Mouse (Mus musculus): Measurements from ENCODE around the gene Syt1.

The Syt1 gene

DNA sequence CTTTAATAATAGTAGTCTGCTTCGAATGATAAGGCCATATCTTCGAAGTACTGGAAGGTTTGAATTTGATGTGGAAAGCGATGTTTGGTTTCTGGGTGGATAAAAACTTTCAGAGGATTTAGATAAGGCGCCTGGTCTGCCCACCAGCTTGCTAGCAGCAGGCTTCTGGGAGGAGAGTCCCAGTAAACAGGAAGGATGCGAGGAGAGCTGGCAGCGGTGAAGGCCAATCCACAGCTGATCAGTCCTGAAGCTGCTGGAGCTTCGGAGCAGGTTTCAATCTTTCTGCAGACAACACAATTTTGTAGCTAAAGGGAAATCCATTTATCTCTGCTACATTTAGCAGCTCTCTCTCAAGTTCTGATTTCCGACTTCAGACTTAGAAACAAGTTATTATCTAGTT lies 358.7 kb downstream of the Syt1 start:
- CTCF ChIA-PET, result no interaction called here

DNA sequence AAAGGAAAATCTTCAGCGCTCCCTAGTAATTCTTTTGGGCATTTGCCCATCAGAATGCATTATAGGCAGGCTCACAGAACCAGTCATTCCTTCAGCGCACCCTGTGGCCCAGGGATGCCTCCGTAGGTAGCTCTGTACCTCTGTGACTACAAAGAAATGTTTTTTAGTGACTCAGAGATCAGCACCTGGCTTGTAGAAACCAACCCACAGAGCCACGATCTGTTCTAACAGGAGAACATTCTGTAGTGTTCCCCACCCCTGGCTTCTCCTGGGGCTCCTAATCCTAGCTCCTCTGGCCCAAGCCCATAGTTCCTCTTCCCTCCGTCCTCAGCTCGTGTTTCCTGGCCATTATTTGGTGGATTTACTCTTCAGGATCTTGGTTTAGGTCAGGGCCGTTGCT lies 361.6 kb downstream of the Syt1 start:
- CTCF ChIA-PET, result interaction anchor here (0.5 to 0.6 kb wide), 2 partner anchors 24 to 67 kb away, joined by 13 to 19 read pairs; no protein-coding TSS in a partner anchor

DNA sequence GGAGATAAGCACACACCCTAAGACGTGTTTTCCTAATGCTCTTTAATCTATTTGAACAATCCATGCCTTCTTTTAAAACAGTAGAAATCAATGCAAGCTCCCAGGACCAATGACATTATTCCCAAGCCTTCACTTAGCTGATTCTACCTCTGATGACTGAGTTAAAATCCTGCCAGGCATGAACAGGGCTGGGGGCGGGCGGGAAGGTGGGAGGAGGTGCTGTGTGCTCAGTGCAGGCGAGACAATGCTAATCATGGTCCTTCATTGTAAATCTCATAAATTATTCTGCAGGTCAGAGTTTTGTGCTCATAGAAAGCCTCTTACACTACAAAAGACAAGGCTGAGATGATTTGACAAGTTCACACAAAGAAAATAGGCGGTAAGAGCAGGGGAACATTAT lies 366.9 kb downstream of the Syt1 start:
- CTCF ChIA-PET, result no interaction called here

DNA sequence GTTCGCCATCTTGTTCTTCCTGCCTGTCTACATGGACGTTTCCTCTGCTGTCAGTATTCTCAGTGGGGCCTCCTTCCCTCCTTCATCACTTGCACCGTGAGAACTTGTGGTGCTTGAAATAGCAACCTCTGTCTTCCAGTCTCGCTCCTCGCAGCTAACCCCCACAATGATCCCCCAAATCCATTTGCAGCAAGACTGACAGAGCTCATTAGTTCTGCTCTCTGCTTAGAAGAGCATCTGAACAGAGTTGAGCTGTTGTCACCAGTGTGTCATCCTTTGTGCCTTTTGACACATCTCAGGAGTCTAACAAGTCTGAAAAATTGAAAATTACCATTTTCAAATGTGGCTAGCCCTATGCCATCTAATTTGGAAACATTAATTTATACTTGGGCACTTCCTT lies 372.7 kb downstream of the Syt1 start:
- CTCF ChIA-PET, result no interaction called here

DNA sequence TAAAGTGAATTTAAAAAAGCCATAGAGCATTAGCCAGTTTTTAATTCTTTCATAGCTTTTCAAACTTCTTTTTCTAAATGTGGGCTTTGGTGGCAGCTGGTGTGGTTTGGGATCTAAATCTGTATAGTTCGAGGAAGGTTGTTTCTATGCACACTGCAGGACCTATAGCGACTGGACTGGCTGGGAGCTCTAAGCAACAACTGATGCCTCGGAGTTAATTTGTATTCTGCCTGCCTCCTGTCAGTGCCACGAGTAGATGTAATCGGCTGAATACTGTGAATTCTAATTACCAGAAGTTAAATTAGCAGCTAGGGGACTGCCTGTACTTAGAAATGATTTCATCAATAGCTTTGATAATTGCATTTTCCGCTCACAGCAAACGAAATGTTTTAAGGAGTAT lies 374.7 kb downstream of the Syt1 start:
- CTCF ChIA-PET, result no interaction called here

DNA sequence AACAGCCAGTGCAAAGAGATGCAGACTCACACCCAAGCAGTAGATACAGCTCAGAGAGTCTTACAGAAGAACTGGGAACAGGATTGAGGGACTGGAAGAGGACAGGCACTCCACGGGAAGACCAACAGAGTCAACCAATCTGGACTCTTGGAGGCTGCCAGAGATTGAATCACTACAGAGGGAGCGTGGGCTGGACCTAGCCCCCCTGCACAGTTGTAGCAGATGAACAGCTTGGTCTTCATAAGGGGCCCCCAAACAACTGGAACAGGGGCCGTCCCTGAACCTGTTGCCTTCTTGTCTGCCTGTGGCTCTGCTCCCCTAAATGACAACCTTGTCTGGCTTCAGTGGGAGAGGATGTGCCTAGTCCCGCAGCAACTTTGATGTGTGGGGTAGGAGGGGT lies 375.2 kb downstream of the Syt1 start:
- CTCF ChIA-PET, result no interaction called here

DNA sequence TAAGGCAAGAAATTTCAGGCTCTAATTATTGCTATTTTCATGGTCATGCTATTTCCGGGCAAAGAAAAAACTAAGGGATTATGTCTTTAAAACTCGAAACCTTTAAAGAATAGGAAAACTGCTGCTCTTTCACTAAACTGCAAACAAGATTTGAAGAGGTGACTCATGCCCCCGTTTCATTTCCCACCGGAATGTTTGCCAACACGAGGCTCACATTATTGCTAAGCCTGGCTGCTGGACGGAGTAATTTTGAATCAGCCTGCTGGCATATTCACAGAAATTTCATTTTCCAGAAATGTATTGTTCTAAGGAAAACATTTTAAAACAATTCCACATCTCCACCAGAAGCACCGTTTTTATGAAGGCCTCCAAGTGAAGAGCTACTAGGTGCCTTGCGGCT lies 379.9 kb downstream of the Syt1 start:
- CTCF ChIA-PET, result interaction anchor here (0.6 kb wide), 1 partner anchor 1770 kb away, joined by 19 read pairs; no protein-coding TSS in a partner anchor

DNA sequence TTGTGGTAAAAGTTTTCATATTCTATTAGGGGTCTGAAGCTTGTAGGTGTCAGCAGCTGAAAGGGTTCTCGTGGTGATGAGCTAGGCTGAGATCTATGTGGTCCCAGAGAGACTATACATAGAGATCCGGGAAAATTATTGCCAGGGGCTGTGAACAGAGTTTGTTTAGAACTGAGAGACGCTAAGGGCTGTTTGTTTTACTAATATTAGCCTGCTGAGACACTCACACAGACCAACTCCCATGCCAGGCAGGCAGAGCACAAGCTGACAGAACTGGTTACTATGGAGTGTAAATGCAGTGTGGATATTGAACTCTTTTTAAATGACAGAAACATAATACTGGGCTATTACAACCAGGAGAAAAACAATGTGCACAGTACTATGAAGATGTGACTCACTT lies 384.4 kb downstream of the Syt1 start:
- CTCF ChIA-PET, result no interaction called here

DNA sequence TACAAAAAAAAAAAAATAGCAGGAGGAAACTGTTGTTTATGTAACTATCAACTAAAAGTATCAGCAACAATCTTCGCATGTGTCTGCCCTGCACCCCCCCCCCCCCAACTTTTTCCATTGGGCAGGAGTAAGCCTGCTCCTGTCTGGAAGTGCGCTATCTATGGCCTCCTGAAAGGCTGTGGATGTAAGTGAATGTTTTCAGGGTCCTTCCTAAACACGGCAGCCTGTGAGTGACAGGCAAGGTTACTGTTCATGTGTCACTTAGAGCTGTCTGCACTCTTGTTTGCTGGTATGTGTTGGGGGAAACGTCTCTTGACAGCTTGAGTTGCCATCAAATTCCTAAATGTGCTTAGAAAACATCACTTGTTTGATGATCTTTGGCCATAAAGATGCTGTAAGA lies 387.8 kb downstream of the Syt1 start:
- CTCF ChIA-PET, result interaction anchor here (0.7 kb wide), 1 partner anchor 50 kb away, joined by 5 read pairs; no protein-coding TSS in a partner anchor

DNA sequence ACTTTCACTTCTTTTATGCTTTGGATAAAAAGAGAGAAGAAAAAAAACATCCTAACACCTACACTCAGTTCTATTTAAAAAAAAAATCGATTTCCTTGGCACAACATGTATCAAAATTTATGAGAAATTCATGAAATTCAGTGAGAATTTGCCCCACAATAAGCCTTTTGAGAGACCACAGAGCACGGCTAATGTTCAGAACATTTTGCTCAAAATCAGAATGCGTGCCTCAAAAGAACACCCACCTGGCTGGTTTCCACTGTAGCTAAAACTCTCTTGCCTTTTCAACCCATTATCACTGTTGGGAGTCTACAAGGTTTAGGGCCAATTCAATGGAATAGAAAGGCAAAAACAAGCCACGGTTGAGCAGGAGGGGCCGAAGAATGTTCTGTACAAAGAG lies 390.9 kb downstream of the Syt1 start:
- CTCF ChIA-PET, result no interaction called here

DNA sequence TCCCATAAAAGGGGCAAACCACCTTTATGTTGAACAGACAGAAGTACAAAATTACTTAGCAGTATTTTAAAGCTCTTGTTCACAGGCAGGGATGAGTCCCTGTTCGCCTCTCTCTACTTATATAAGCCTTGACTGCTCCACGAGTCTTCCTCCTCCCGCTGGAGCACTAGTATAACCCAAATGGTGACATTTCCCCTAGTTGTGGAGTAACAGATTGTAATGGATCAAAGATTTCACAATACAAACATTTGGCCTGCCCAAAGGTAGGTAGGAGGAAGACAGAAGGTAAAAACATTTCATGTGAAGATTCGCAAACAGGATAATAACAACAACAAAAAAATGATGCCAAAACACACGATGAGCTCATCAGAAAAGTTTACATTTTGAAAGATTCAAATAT lies 391.6 kb downstream of the Syt1 start:
- CTCF ChIA-PET, result no interaction called here

DNA sequence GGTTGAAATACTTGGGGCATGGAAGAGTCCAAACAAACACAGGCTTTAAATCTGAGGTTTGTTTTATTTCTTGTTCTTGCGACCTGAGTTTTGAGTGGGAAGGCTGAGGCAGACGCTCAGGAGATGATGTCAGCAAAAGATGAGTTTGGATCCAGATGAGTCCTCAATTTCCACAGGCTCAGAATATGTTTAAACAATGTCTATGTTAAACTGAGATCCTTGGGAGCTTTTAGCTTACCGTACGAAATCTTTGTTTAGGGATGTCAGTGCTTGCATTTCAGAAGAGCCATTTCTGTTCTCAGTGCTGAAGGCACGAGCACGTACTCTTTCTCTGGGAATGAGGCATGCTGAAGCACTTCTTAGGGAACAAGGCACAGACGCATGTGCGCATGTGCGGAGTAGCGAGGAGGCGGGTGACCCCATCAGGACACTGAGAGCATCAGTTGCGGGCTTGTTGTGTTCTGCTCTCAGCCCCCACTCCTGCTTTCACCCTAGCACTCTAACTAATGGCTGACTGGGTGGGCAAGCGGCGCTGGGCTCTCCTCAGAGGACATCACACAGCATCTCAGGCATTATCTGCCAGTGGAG lies 400.6 kb downstream of the Syt1 start:
- CTCF ChIA-PET, result no interaction called here

DNA sequence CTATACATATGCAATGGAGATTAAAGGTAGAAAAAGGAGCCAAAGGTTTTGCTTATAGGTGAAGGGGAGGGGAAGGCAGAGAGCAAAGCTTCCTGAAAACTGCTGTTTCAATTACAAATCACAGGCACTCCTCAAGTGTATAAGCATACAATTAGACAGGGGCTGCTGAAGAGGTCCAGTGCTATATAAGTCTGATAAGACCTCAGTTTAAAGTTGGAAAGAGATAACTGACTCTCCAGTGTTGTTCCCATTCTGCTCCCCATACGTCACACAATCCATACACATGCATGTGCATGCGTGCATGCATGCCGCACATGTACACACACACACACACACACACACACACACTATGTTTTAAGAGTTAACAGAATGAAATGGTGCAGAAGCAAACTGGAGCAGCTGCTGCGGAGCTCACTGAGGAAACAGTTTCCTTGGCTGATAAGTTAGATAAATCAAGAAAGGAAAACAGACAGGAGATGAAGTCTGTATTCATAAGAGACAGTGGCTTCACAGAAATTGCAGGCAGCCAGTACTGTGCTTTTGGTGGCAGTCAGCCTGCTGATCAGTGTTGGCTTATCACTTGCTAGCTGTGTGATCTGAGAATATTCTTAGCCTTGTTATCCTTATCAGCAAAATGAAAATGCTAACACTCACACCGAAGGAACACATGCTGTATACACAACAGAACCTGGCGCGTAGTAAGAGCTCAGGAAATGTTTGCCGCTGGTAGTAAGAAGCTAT lies 408.9 kb downstream of the Syt1 start:
- CTCF ChIA-PET, result no interaction called here

DNA sequence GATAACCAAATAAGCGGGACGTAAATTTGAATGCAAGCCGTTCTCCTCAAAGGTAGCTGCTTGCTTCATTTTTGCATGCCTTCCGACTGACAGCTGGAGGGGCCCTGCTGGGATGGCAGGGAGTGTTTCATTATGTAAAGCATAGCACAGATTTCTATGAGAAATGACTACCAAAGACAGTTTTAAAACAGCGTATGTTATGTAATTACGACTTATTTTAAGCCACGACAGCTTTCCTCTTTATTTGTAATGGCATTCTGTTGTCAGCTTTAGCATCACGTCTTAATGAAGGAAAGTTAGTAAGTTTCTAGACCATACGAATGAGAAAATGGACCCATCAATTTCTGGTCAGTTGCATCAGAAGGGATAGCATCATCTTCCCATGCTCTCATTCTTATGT lies 410.1 kb downstream of the Syt1 start:
- CTCF ChIA-PET, result no interaction called here

DNA sequence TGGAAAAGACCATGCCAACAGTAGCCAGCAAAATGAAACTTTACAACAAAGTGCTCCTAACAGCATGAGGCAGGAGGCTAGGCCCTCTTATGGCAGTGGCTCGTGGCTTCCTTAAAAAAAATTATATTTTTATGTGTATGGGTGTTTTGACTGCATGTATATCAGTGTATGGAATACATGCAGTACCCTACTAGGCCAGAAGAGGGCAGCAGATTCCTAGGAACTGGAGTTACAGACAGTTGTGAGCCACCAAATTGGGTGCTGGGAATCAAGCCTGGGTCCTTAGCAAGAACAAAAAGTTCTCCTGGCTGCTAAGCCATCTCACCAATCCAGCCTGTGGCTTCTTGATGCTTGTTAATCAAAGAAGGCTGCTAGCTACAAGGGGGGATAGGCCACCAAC lies 413.4 kb downstream of the Syt1 start:
- CTCF ChIA-PET, result no interaction called here

DNA sequence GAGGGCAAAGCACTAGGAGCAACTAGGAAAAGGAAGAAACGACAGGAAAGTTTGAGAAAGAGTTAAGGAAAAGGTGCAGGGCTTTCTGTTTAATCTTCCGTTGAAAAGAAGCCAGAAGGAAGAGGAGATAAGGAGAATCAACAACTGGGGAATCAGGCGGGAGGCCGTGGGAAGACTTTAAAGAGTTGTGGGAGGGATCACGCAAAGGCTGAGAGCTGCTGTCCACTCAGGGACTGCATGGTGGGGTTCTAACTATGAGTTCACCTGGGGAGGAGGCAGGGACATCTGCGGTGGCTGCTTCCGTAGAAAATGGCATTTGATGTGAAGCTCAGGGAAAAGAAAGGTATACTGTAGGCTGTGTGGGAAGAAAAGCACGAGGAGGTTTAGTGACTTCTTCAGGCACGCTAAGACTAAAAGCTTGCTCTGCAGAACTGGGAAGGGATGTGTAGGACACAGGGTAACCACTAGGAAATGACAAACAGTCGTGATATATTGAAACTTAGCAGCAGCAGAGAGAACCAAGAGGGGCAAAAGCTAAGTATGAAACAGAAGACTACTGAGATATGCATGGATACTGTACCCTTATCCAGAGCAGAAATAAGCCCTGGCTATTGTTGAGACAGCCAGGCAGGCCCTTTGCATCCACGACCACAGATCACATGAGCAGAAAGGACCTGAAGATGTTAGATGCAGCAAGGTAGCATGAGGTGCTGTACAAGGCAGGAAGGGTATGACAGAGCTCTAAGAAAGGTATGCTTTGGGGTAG lies 414.4 kb downstream of the Syt1 start:
- CTCF ChIA-PET, result no interaction called here

DNA sequence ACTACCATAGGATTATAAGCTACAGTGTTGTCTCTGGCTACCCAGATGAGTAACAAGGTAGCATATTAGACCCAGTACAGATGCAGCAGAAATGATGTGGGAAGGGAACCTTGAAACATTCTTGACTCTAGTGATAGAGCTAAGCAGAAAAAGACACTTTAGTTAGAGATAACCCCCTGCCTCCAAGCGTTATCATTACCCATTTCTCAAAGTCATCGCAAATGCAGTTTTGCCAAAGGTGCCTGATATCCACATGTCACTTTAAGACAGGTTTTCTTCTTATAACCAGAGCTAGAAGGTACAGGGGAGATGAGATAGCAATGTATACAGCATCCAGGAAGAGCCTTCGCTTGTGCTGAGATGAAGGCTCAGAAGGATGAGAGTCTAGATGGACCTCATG lies 421.4 kb downstream of the Syt1 start:
- CTCF ChIA-PET, result no interaction called here

DNA sequence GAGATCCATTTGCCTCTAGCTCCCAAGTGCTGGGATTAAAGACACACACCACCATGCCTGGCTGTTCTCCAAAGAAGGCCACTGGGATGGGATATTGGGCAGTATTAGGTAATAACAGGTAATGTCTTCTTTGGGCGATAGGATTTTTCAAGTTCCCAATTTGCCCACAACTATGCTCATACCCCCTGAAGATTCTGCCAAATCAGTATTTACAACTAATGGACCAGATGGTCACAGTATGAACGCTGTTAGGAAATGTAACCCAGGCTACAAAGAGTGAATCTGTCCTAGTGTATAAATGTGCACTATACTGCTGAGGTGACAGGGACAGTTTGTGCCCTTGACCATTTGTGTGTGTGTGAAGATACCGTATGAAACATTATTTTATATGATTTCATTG lies 421.9 kb downstream of the Syt1 start:
- CTCF ChIA-PET, result no interaction called here

DNA sequence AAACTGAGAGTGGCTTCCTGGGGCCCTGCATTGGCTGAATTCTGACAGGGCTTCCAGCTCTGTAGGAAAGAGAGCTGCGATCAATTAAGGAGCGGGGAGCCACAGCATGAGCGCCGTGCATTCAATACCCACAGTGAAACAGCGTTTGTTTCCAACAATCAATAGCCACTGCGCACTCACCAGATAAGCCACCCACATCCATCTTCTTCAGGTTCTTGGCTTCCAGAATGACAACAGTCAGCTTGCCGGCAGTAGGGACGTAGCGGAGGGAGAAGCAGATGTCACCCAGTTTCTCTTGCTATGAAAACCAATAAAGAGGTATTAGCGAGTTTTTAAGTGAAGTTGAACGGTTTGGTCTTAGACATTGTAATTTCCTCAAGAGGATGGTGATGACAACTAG lies 427.1 kb downstream of the Syt1 start:
- CTCF ChIA-PET, result no interaction called here

DNA sequence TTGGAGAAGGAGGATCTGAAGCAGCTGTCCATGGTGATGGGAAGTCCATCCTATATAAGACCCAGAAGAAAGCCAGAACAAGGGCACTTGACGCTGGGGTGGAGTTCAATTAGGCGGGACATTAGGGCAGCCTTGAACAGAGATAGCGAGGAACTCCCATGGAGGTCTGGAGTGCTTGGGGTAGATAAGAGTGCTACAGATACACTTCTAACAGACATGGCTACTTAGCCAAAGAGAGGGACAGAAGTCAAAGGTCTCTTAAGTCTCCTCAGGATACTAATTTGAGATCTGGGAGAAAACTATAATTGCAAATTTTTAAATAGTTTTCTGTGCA lies 428.4 kb downstream of the Syt1 start:
- CTCF ChIA-PET, result interaction anchor here (0.7 kb wide), 1 partner anchor 66 kb away, joined by 13 read pairs; no protein-coding TSS in a partner anchor

DNA sequence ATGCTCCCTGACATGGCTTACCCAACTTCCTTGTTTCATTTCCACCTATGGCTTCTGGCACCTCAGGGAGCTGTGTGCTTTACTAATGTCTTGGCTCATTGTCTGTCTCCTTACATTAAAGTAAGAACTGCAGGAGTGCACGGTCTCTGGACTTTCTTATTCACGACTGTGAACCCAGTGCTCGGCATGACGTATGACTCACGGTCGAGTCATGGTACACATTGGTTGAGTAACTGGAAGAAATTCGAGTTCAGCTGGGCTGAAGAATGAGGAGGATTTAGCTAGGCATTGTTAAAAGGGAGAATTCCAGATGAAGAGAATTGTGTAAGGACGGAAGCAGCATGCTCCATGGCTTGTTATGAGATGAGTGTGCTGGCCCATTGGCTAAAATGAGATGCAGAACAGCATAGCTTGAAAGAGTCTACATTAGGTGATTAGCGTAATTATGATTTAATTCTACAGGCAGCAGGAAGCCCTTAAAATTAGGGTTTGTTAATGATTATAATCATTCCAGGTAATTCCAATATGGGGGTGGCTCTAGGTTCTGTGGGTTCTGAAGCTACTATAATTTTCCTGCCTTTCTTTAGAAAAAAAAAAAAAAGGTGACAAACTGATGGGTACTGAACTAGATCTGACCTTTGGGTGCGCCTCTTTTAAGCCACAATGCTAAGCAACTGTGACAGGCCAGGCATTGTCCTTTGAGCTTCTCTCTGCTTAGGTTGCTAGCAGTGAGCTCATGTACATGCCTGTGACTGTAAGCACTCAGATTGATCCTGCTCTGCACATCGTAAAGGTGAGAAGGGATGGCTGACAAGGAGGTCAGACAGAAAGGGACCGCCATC lies 429.0 kb downstream of the Syt1 start:
- CTCF ChIA-PET, result interaction anchor here (0.7 kb wide), 1 partner anchor 67 kb away, joined by 13 read pairs; no protein-coding TSS in a partner anchor

DNA sequence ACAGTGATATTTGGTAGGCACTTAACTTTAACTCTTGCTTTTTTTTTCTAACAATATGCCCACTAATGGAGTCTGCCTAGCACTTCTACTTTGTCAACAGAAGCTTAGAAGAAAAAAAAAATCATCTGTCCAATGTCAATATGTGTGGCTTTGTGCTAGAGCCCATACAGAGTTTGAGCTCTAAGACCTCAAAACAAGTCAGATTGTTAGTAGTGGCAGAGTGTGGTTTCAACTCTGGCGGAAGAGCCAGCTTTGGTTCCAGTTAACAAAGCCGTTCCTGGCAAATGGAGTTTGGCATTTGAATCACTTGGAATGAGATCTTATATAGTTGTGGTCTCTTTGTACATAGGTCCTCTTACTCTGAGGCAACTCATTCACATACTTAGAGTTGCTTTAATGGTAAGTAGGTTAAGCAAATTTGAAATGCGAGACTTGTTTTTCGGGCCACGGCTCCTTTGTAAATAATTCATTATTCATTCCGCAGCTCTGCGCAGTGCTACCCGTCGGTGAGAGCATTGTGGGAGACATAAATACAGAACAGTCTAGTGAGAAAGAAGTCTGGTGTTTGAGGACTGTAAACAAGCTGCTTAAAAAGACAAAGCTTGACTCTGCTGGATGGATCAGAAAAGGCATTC lies 429.9 kb downstream of the Syt1 start:
- CTCF ChIA-PET, result no interaction called here
